Mouse (Mus musculus): ENCODE results near the gene Tmem245.
"Not testable (repeated sequence)": the region's sequence is repeated elsewhere in the genome, so short reads cannot be mapped to it uniquely, and the experiment has no call there.

Gene Tmem245

GRCm38 (mm10) chr4:56922229-56922628, 25.0 kb downstream of the Tmem245 start:
- DNase-seq = no peak

GRCm38 (mm10) chr4:56915732-56916325, 31.4 kb downstream of the Tmem245 start:
- peak; percentile 67 for DNase-seq

- no peak for DNase-seq
Observed at GRCm38 (mm10) chr4:56914761-56915160, 32.5 kb downstream of the Tmem245 start.

GRCm38 (mm10) chr4:56914338-56914737, 32.9 kb downstream of the Tmem245 start:
- no peak for DNase-seq

GRCm38 (mm10) chr4:56912382-56913001, 34.7 kb downstream of the Tmem245 start:
- DNase-seq = no peak

GRCm38 (mm10) chr4:56909568-56909967, 37.7 kb downstream of the Tmem245 start:
- no peak for DNase-seq

- no peak for DNase-seq
Observed at GRCm38 (mm10) chr4:56907671-56908070, 39.6 kb downstream of the Tmem245 start.

GRCm38 (mm10) chr4:56906926-56907325, 40.3 kb downstream of the Tmem245 start:
- no peak for DNase-seq

- no peak for DNase-seq
Observed at GRCm38 (mm10) chr4:56905507-56905906, 41.7 kb downstream of the Tmem245 start.

GRCm38 (mm10) chr4:56901671-56902070, 45.6 kb downstream of the Tmem245 start:
- peak; percentile 39 for DNase-seq

GRCm38 (mm10) chr4:56899216-56899615, 48.0 kb downstream of the Tmem245 start:
- DNase-seq = no peak

GRCm38 (mm10) chr4:56897511-56897910, 49.7 kb downstream of the Tmem245 start:
- DNase-seq = no peak

- DNase-seq = no peak
Observed at GRCm38 (mm10) chr4:56894196-56894595, 53.0 kb downstream of the Tmem245 start.

- DNase-seq = no peak
Observed at GRCm38 (mm10) chr4:56892501-56893115, 54.6 kb downstream of the Tmem245 start.

- DNase-seq = no peak
Observed at GRCm38 (mm10) chr4:56888483-56888882, 58.8 kb downstream of the Tmem245 start.

- DNase-seq = no peak
Observed at GRCm38 (mm10) chr4:56886286-56886979, 60.8 kb downstream of the Tmem245 start.

GRCm38 (mm10) chr4:56880036-56880703, 67.1 kb downstream of the Tmem245 start:
- DNase-seq = no peak

- no peak for DNase-seq
Observed at GRCm38 (mm10) chr4:56878971-56879370, 68.3 kb downstream of the Tmem245 start.

- not testable (repeated sequence) for DNase-seq
Observed at GRCm38 (mm10) chr4:56870541-56870940, 76.7 kb downstream of the Tmem245 start.

GRCm38 (mm10) chr4:56867761-56868160, 79.5 kb downstream of the Tmem245 start:
- no peak for DNase-seq

GRCm38 (mm10) chr4:56865971-56866370, 81.3 kb downstream of the Tmem245 start:
- no peak for DNase-seq

- peak; percentile 88 for DNase-seq
Observed at GRCm38 (mm10) chr4:56865003-56865511, 82.2 kb downstream of the Tmem245 start, which contains the start of gene Ctnnal1. Gene Ctnnal1 (minus strand): TSS chr4:56865188.

Measured in thymus, postnatal 14 days (tissue).